Mouse (Mus musculus) CD8-positive naive resting alpha-beta T cell, adult 57 days (primary cell): ENCODE results near the gene Foxo6. TPM values are rescaled to one million over a fixed set of nuclear protein-coding genes. Genes with fewer than 3 reads are reported as not detected.

ENCODE experiments used
- total RNA-seq: library from RNA; stranded (reverse); gene quantifications from one replicate; pipeline ENCODE4 v1.2.4, GENCODE M21; 2023

Gene Foxo6
- 0.46 TPM for total RNA-seq

GRCm38 (mm10) chr4:120287290-120288111 lies at the start of gene Foxo6:
Gene Foxo6, minus strand, starts transcription at chr4:120287349.

Other genes starting within 250 kb of the Foxo6 start
- gene AL607142.1, start 222.4 kb downstream of the Foxo6 start, total RNA-seq = not detected
- not detected for gene Edn2, start 126.1 kb downstream of the Foxo6 start, total RNA-seq
- 35.0 TPM for gene Scmh1, start 117.9 kb upstream of the Foxo6 start, total RNA-seq
- gene Slfnl1, start 244.9 kb upstream of the Foxo6 start, total RNA-seq = 1.6 TPM